Mouse (Mus musculus): Measurements from ENCODE around the gene Gata1. TPM values are rescaled to one million over a fixed set of nuclear protein-coding genes. Genes with fewer than 3 reads are reported as not detected.
"Not testable (repeated sequence)": the region's sequence is repeated elsewhere in the genome, so short reads cannot be mapped to it uniquely, and the experiment has no call there.

The Gata1 gene
- polyA plus RNA-seq, 1 experiment = 227 TPM

DNA sequence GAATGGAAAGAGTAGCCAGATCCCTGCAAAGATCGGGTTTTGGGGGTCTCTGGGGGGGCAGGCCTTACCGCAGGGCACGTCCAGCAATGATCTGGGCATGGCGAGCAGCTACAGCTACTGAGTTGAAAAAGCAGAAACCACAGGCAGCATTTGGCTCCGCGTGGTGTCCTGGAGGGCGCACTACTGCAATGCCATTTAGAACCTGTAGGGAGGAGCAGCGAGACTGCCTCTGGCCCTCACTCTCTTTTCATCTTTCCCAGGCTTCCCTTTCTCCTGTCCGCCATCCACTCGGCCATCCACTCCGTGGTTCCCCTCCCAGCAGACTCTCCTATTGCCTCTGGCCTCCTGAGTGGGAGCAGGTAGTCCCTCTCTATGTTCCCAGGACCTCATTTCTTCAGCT, 41.0 kb downstream of the Gata1 start:
- H3K27me3 ChIP-seq (replicated peaks) = no peaks in the 10 kb centered on the region
- 0 out of 2 replicates have a peak, but pooled peaks cover 3% of the 10 kb centered on the region for H3K4me1 ChIP-seq
- H3K9me3 ChIP-seq = 0 out of 2 replicates have a peak, but pooled peaks cover 3% of the 10 kb centered on the region
- no peak for TF ChIP-seq GATA1 (IDR thresholded peaks at IDR 0.05; ENCODE audit: borderline replicate concordance, low read length)
- no peak for TF ChIP-seq FLI1 (IDR thresholded peaks at IDR 0.05; ENCODE audit: low read length)
- H3K4me3 ChIP-seq (replicated peaks) = no peak overlapping the region
- H3K36me3 ChIP-seq (replicated peaks; ENCODE audit: low read length) = peaks cover 38% of the 10 kb centered on the region

- H3K36me3 ChIP-seq (replicated peaks; ENCODE audit: low read length) = peaks cover 21% of the 10 kb centered on the region
- peaks cover 66% of the 10 kb centered on the region for H3K27me3 ChIP-seq (replicated peaks)
- peaks cover 13% of the 10 kb centered on the region for H3K9me3 ChIP-seq
- H3K4me1 ChIP-seq = peaks cover 12% of the 10 kb centered on the region; the same call in 1 of the 2 replicates
- H3K4me3 ChIP-seq (replicated peaks) = peak within 1 kb of the TSS; percentile 44
- TF ChIP-seq GATA1 (IDR thresholded peaks at IDR 0.05; ENCODE audit: borderline replicate concordance, low read length) (no peak), FLI1 (IDR thresholded peaks at IDR 0.05; ENCODE audit: low read length) (no peak)
These were observed 49.5 kb downstream of the Gata1 start, which contains the start of gene Eras for GRCm38 (mm10) chrX:7928270-7928790. TSS of gene Eras (minus strand) at chrX:7928607.

DNA sequence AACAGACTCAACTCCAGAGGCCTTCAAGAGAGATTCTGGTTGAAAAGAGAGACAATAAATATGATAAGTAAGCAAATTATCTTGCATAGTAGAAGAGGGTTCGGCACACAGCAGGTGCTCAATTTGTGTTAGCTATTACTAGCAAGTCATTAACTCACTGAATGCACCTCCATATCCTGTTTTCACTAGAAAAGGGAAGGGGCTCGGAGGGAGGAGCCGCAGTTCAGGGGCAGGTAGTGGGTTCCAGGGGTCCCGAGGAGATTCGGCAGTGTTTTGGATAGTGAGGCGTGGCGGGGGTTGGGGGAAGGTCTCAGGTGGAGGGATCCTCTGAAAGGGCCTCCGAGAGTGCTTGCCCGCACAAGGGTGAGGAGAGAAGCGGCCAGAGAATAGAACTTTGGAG, 50.8 kb downstream of the Gata1 start:
- Histone ChIP-seq H3K4me3 (replicated peaks) (no peak overlapping the region), H3K36me3 (replicated peaks; ENCODE audit: low read length) (peaks cover 19% of the 10 kb centered on the region), H3K9me3 (peaks cover 18% of the 10 kb centered on the region), H3K27me3 (replicated peaks) (peaks cover 78% of the 10 kb centered on the region), H3K4me1 (peaks cover 23% of the 10 kb centered on the region)
- no peak for TF ChIP-seq FLI1 (IDR thresholded peaks at IDR 0.05; ENCODE audit: low read length)
- no peak for TF ChIP-seq GATA1 (IDR thresholded peaks at IDR 0.05; ENCODE audit: borderline replicate concordance, low read length)

DNA sequence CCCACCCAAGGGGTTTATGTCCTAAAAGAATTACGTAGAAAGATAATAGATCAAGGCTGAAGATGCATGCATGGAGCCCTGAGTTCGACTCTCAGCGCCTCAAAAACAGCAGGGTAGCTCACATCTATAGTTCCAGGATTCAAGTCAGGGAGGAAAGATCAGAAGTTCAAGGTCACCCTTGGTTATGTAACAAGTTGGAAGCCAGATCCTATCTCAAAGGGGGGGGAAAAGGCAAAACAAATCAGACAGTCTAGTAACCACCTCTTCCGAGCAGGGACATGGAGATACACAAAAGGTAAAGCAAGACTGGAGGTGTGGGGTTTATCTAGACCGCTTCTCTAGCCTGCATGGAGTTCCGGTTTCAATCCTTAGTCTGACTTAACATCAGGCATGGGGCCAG, 51.6 kb downstream of the Gata1 start:
- TF ChIP-seq GATA1 (IDR thresholded peaks at IDR 0.05; ENCODE audit: borderline replicate concordance, low read length) (no peak), FLI1 (IDR thresholded peaks at IDR 0.05; ENCODE audit: low read length) (no peak)
- Histone ChIP-seq H3K27me3 (replicated peaks) (peaks cover 83% of the 10 kb centered on the region), H3K4me3 (replicated peaks) (no peak overlapping the region), H3K4me1 (peaks cover 28% of the 10 kb centered on the region), H3K36me3 (replicated peaks; ENCODE audit: low read length) (peaks cover 12% of the 10 kb centered on the region), H3K9me3 (peaks cover 21% of the 10 kb centered on the region)

DNA sequence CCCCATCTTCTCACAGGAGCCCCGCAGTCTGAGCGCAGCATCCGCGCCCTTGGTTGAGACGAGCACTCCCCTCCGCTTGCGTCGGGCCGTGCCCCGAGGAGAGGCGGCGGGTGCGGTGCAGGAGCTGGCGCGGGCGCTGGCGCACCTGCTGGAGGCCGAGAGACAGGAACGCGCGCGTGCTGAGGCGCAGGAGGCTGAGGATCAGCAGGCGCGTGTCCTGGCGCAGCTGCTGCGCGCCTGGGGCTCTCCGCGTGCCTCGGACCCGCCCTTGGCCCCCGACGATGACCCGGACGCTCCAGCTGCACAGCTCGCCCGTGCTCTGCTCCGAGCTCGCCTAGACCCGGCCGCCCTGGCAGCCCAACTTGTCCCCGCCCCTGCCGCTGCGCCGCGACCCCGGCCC, 55.8 kb downstream of the Gata1 start:
- TF ChIP-seq FLI1 (IDR thresholded peaks at IDR 0.05; ENCODE audit: low read length) (no peak), GATA1 (IDR thresholded peaks at IDR 0.05; ENCODE audit: borderline replicate concordance, low read length) (no peak)
- peaks cover 32% of the 10 kb centered on the region for H3K4me1 ChIP-seq
- H3K36me3 ChIP-seq (replicated peaks; ENCODE audit: low read length) = no peaks in the 10 kb centered on the region
- peaks cover 19% of the 10 kb centered on the region for H3K9me3 ChIP-seq
- H3K27me3 ChIP-seq (replicated peaks) = peaks cover 75% of the 10 kb centered on the region
- peak overlapping the region; percentile 86 for H3K4me3 ChIP-seq (replicated peaks)

DNA sequence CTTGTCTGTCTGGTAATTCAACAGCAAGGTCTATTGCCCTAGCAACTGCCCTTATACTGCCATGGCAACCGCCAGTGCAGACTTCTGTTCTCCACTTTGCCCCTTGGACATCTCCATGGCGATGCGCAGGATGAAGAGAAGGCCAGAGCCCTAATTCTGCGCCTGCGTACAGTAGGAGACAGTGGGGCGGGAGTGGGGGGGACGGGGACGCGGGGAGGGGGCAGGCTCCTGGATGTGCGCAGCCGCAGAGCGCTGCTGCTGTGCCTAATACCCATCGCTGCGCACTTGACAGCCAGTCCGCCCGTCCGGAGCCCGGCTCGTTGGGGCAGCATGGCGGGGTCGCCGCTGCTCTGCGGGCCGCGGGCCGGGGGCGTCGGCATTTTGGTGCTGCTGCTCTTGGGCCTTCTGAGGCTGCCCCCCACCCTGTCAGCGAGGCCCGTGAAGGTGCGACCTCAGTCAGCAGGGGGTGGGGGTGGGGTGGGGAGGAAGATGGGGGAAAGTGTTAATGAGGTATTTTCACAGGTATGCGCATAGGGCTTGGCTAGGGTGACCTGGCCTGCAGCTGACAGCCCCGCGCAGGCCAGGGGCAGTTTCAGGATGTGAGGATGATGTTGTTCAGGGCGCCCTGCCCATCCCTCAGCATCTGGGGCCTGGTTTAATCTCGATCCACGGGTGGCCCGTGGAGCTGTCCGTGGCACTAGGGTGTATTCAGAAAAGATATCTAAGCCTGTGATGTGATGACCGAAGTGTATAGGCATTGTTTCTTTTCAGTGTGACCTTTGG, 58.1 kb downstream of the Gata1 start, which contains the start of gene Pcsk1n:
TSS of gene Pcsk1n (plus strand) at position 222 of the 783 bp plus-strand sequence.
- peaks cover 60% of the 10 kb centered on the region for H3K27me3 ChIP-seq (replicated peaks)
- H3K9me3 ChIP-seq = peaks cover 17% of the 10 kb centered on the region
- H3K4me1 ChIP-seq = peaks cover 32% of the 10 kb centered on the region
- TF ChIP-seq FLI1 (IDR thresholded peaks at IDR 0.05; ENCODE audit: low read length) = no peak
- no peak for TF ChIP-seq GATA1 (IDR thresholded peaks at IDR 0.05; ENCODE audit: borderline replicate concordance, low read length)
- H3K36me3 ChIP-seq (replicated peaks; ENCODE audit: low read length) = no peaks in the 10 kb centered on the region
- no peak within 1 kb of the TSS for H3K4me3 ChIP-seq (replicated peaks)

DNA sequence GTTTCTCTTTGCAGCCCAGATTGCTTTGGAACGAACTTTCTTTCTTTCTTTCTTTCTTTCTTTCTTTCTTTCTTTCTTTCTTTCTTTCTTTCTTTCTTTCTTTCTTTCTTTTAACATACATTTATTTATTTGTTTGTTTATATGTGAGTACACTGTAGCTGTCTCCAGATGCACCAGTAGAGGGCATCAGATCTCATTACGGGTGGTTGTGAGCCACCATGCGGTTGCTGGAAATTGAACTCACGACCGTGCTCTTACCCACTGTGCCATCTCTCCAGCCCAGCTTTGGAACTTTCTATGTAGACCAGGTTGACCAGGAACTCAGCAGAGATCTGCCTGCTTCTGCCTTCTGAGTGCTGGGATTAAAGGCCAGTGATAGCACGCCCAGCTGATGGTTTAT, 59.9 kb downstream of the Gata1 start:
- H3K4me1 ChIP-seq = peaks cover 29% of the 10 kb centered on the region
- H3K9me3 ChIP-seq; H3K4me3 ChIP-seq (replicated peaks); H3K36me3 ChIP-seq (replicated peaks; ENCODE audit: low read length): not testable (repeated sequence)
- H3K27me3 ChIP-seq (replicated peaks) = peaks cover 43% of the 10 kb centered on the region

DNA sequence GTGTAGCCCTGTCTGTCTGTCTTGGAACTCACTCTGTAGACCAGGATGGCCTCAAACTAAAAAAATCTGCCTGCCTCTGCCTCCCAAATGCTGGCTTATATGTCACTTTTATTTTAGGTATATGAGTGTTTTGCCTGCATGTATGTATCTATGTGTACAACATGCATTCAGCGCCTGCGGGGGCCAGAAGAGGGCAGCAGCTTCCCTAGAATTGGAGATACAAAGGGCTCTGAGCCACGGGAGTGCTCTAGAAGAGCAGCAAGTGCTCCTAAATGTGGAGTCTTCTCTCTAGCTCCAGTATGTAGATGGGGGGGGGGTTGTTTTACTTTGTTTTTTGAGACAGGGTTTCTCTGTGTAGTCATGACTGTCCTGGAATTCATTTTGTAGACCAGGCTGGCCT, 62.2 kb downstream of the Gata1 start:
- H3K9me3 ChIP-seq; H3K4me3 ChIP-seq (replicated peaks); H3K36me3 ChIP-seq (replicated peaks; ENCODE audit: low read length): not testable (repeated sequence)
- Histone ChIP-seq H3K4me1 (peaks cover 11% of the 10 kb centered on the region; the same call in 1 of the 2 replicates), H3K27me3 (replicated peaks) (peaks cover 20% of the 10 kb centered on the region)

DNA sequence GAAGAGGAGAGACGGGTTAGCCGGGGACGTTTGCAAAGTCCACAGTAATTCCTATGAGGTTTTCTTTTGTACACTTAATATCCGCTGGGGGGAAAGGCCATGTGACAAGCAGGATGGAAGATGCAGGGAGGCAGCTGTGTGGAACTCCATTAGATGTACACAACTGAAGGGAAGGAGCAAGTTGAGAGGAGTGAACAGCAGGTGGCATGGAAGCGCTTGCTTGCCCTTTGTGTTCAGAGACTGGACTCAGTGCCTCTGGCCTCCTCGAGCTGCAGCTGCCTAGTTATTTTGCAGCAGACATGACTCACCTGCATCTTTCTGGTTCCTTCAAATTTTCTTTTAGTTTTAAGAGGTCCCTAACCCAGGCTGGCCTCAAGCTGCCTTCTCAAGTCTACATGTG, 67.4 kb downstream of the Gata1 start:
- TF ChIP-seq FLI1 (IDR thresholded peaks at IDR 0.05; ENCODE audit: low read length) = no peak
- no peak for TF ChIP-seq GATA1 (IDR thresholded peaks at IDR 0.05; ENCODE audit: borderline replicate concordance, low read length)
- Histone ChIP-seq H3K9me3 (peaks cover 3% of the 10 kb centered on the region; the same call in 1 of the 2 replicates), H3K4me1 (no peaks in the 10 kb centered on the region), H3K36me3 (replicated peaks; ENCODE audit: low read length) (peaks cover 21% of the 10 kb centered on the region), H3K4me3 (replicated peaks) (no peak overlapping the region), H3K27me3 (replicated peaks) (no peaks in the 10 kb centered on the region)

Other genes with a start within 250 kb of the Gata1 start
- 28.2 and 91.3 TPM in 2 replicates for gene Praf2, start 249.6 kb downstream of the Gata1 start, polyA plus RNA-seq (2012; ENCODE audit: insufficient read depth, low replicate concordance)
- gene Ccdc120, start 227.2 kb downstream of the Gata1 start, polyA plus RNA-seq (2012; ENCODE audit: insufficient read depth, low replicate concordance) = 8.5 and 31.6 TPM in 2 replicates
- gene Tfe3, start 215.5 kb downstream of the Gata1 start, polyA plus RNA-seq (2012; ENCODE audit: insufficient read depth, low replicate concordance) = 17.5 and 17.8 TPM in 2 replicates
- 7.5 and 16.3 TPM in 2 replicates for gene Gripap1, start 188.3 kb downstream of the Gata1 start, polyA plus RNA-seq (2012; ENCODE audit: insufficient read depth, low replicate concordance)
- 0.15 TPM in 1 of 2 replicates, not detected in the other for gene Kcnd1, start 155.8 kb downstream of the Gata1 start, polyA plus RNA-seq (2012; ENCODE audit: insufficient read depth, low replicate concordance)
- 89.2 and 180 TPM in 2 replicates for gene Otud5, start 136.7 kb downstream of the Gata1 start, polyA plus RNA-seq (2012; ENCODE audit: insufficient read depth, low replicate concordance)
- gene Pim2, start 99.8 kb downstream of the Gata1 start, polyA plus RNA-seq (2012; ENCODE audit: insufficient read depth, low replicate concordance) = 177 and 348 TPM in 2 replicates
- gene Slc35a2, start 94.0 kb downstream of the Gata1 start, polyA plus RNA-seq (2012; ENCODE audit: insufficient read depth, low replicate concordance) = 99.5 and 147 TPM in 2 replicates
- gene Pqbp1, start 78.8 kb downstream of the Gata1 start, polyA plus RNA-seq (2012; ENCODE audit: insufficient read depth, low replicate concordance) = 135 and 223 TPM in 2 replicates
- gene Timm17b, start 78.7 kb downstream of the Gata1 start, polyA plus RNA-seq (2012; ENCODE audit: insufficient read depth, low replicate concordance) = 139 and 161 TPM in 2 replicates
- gene Gm10491, start 70.2 kb downstream of the Gata1 start, polyA plus RNA-seq (2012; ENCODE audit: insufficient read depth, low replicate concordance) = not detected in 2 replicates
- not detected in 2 replicates for gene Gm10490, start 68.5 kb downstream of the Gata1 start, polyA plus RNA-seq (2012; ENCODE audit: insufficient read depth, low replicate concordance)
- gene Pcsk1n, start 58.2 kb downstream of the Gata1 start, polyA plus RNA-seq (2012; ENCODE audit: insufficient read depth, low replicate concordance) = 1.4 and 3.8 TPM in 2 replicates
- gene Eras, start 49.5 kb downstream of the Gata1 start, polyA plus RNA-seq (2012; ENCODE audit: insufficient read depth, low replicate concordance) = not detected in 2 replicates
- 0.96 and 16.9 TPM in 2 replicates for gene Hdac6, start 30.2 kb downstream of the Gata1 start, polyA plus RNA-seq (2012; ENCODE audit: insufficient read depth, low replicate concordance)
- gene Glod5, start 40.4 kb upstream of the Gata1 start, polyA plus RNA-seq (2012; ENCODE audit: insufficient read depth, low replicate concordance) = 0.94 TPM in 1 of 2 replicates, not detected in the other
- gene Suv39h1, start 96.7 kb upstream of the Gata1 start, polyA plus RNA-seq (2012; ENCODE audit: insufficient read depth, low replicate concordance) = 0.99 and 3.9 TPM in 2 replicates
- gene Was, start 112.4 kb upstream of the Gata1 start, polyA plus RNA-seq (2012; ENCODE audit: insufficient read depth, low replicate concordance) = 450 and 808 TPM in 2 replicates
- gene Wdr13, start 154.8 kb upstream of the Gata1 start, polyA plus RNA-seq (2012; ENCODE audit: insufficient read depth, low replicate concordance) = 23.4 and 38.2 TPM in 2 replicates
- gene Rbm3, start 167.8 kb upstream of the Gata1 start, polyA plus RNA-seq (2012; ENCODE audit: insufficient read depth, low replicate concordance) = 3.2 and 96.3 TPM in 2 replicates
- 1.7 and 3.1 TPM in 2 replicates for gene Tbc1d25, start 198.1 kb upstream of the Gata1 start, polyA plus RNA-seq (2012; ENCODE audit: insufficient read depth, low replicate concordance)
- 3.7 and 5.7 TPM in 2 replicates for gene Ebp, start 215.4 kb upstream of the Gata1 start, polyA plus RNA-seq (2012; ENCODE audit: insufficient read depth, low replicate concordance)
- 2.0 and 4.0 TPM in 2 replicates for gene Porcn, start 228.5 kb upstream of the Gata1 start, polyA plus RNA-seq (2012; ENCODE audit: insufficient read depth, low replicate concordance)